Mouse (Mus musculus): Measurements from ENCODE around the gene Enah. TPM values are rescaled to one million over a fixed set of nuclear protein-coding genes. Genes with fewer than 3 reads are reported as not detected.
A peak's percentile ranks its signal among the peaks of the same experiment; 100 is the strongest.

Gene Enah
- polyA plus RNA-seq, 1 experiment from 2014 or later = 167 TPM

GRCm38 (mm10) chr1:182028231-182029210 lies 8.7 kb upstream of the Enah start:
- no peak for TF ChIP-seq CTCF (IDR thresholded peaks at IDR 0.05)
- in situ Hi-C loops (cut with MboI; ENCODE audit: low pct_unique_long_range_greater_than_20kb) = no loop called here
- POLR2A ChIA-PET = interaction anchor here (0.6 kb wide), 1 partner anchor 16 kb away, joined by 3 read pairs; no protein-coding TSS in a partner anchor
- CTCF ChIA-PET = interaction anchor here (0.8 kb wide), 1 partner anchor 26 kb away, joined by 3 read pairs; no protein-coding TSS in a partner anchor
- H3K27me3 ChIP-seq = no peaks in the 10 kb centered on the region
- no peak for ATAC-seq
- no peak for DNase-seq (ENCODE audit: low read depth, low spot score)

GRCm38 (mm10) chr1:182027426-182027979 lies 7.7 kb upstream of the Enah start:
- ATAC-seq (no peak), DNase-seq (ENCODE audit: low read depth, low spot score) (no peak)
- in situ Hi-C loops (cut with MboI; ENCODE audit: low pct_unique_long_range_greater_than_20kb) = no loop called here
- CTCF ChIA-PET = interaction anchor here (2.5 kb wide), 1 partner anchor 138 kb away, joined by 9 read pairs; no protein-coding TSS in a partner anchor
- no peak for TF ChIP-seq CTCF (IDR thresholded peaks at IDR 0.05)
- H3K27me3 ChIP-seq = no peaks in the 10 kb centered on the region
- POLR2A ChIA-PET = interaction anchor here (1.3 kb wide), 1 partner anchor 67 kb away, joined by 4 read pairs; no protein-coding TSS in a partner anchor

GRCm38 (mm10) chr1:182026821-182027220 lies 7.0 kb upstream of the Enah start:
- CTCF ChIA-PET = interaction anchor here (1.2 to 2.5 kb wide), 3 partner anchors 73 to 138 kb away, joined by 3 to 9 read pairs (median 4); no protein-coding TSS in a partner anchor
- POLR2A ChIA-PET = interaction anchor here (0.5 to 1.3 kb wide), 2 partner anchors 39 to 68 kb away, joined by 3 to 4 read pairs; no protein-coding TSS in a partner anchor
- no peak for TF ChIP-seq CTCF (IDR thresholded peaks at IDR 0.05)
- DNase-seq (ENCODE audit: low read depth, low spot score) = no peak
- in situ Hi-C loops (cut with MboI; ENCODE audit: low pct_unique_long_range_greater_than_20kb) = no loop called here
- H3K27me3 ChIP-seq = no peaks in the 10 kb centered on the region
- no peak for ATAC-seq

- ChIA-PET CTCF (interaction anchor here (0.9 to 2.5 kb wide), 4 partner anchors 73 to 137 kb away, joined by 3 to 9 read pairs (median 4); no protein-coding TSS in a partner anchor), POLR2A (interaction anchor here (0.6 to 0.9 kb wide), 2 partner anchors 18 to 66 kb away, joined by 3 read pairs; no protein-coding TSS in a partner anchor)
- no peak for TF ChIP-seq CTCF (IDR thresholded peaks at IDR 0.05)
- ATAC-seq (peak; percentile 81), DNase-seq (ENCODE audit: low read depth, low spot score) (no peak)
- no peaks in the 10 kb centered on the region for H3K27me3 ChIP-seq
- in situ Hi-C loops (cut with MboI; ENCODE audit: low pct_unique_long_range_greater_than_20kb) = no loop called here
These were observed 6.3 kb upstream of the Enah start for GRCm38 (mm10) chr1:182026120-182026519.

- in situ Hi-C loops (cut with MboI; ENCODE audit: low pct_unique_long_range_greater_than_20kb) = loop anchor here (5.0 kb wide), 2 partner anchors 71 to 96 kb away; no protein-coding TSS in a partner anchor
- no peak for DNase-seq (ENCODE audit: low read depth, low spot score)
- ATAC-seq = no peak
- TF ChIP-seq CTCF (IDR thresholded peaks at IDR 0.05) = no peak
- H3K27me3 ChIP-seq = no peaks in the 10 kb centered on the region
- CTCF ChIA-PET = interaction anchor here (1.2 to 1.6 kb wide), 7 partner anchors 9 to 94 kb away, joined by 3 to 7 read pairs (median 5); no protein-coding TSS in a partner anchor
- POLR2A ChIA-PET = interaction anchor here (0.5 to 1.3 kb wide), 4 partner anchors 8 to 88 kb away, joined by 3 to 5 read pairs (median 4); no protein-coding TSS in a partner anchor
These were observed 2.0 kb upstream of the Enah start for GRCm38 (mm10) chr1:182021691-182022299.

GRCm38 (mm10) chr1:182020831-182021460 lies 1.2 kb upstream of the Enah start:
- ChIA-PET CTCF (interaction anchor here (1.0 to 1.6 kb wide), 8 partner anchors 8 to 95 kb away, joined by 3 to 7 read pairs (median 4); no protein-coding TSS in a partner anchor), POLR2A (interaction anchor here (0.6 to 1.3 kb wide), 5 partner anchors 29 to 89 kb away, joined by 3 read pairs; no protein-coding TSS in a partner anchor)
- ATAC-seq = no peak

GRCm38 (mm10) chr1:182019266-182019925 lies 394 bp downstream of the Enah start:
- DNase-seq (ENCODE audit: low read depth, low spot score) (no peak), ATAC-seq (peak; percentile 40)
- in situ Hi-C loops (cut with MboI; ENCODE audit: low pct_unique_long_range_greater_than_20kb) = no loop called here
- H3K27me3 ChIP-seq = no peaks in the 10 kb centered on the region
- no peak for TF ChIP-seq CTCF (IDR thresholded peaks at IDR 0.05)
- ChIA-PET POLR2A (interaction anchor here (0.7 to 1.8 kb wide), 2 partner anchors 96 to 179 kb away, joined by 3 to 5 read pairs; no protein-coding TSS in a partner anchor), CTCF (no interaction called here)

More at GRCm38 (mm10) chr1:182020831-182021460, 1.2 kb upstream of the Enah start:
- in situ Hi-C loops (cut with MboI; ENCODE audit: low pct_unique_long_range_greater_than_20kb) = loop anchor here (5.0 kb wide), 2 partner anchors 71 to 96 kb away; no protein-coding TSS in a partner anchor
- DNase-seq (ENCODE audit: low read depth, low spot score) = no peak
- no peaks in the 10 kb centered on the region for H3K27me3 ChIP-seq
- TF ChIP-seq CTCF (IDR thresholded peaks at IDR 0.05) = no peak

GRCm38 (mm10) chr1:182018397-182019265 lies 1.2 kb downstream of the Enah start:
- CTCF ChIA-PET = interaction anchor here (0.8 to 1.5 kb wide), 4 partner anchors 76 to 130 kb away, joined by 3 to 10 read pairs (median 3); no protein-coding TSS in a partner anchor
- DNase-seq (ENCODE audit: low read depth, low spot score) (no peak), ATAC-seq (no peak)
- no peak for TF ChIP-seq CTCF (IDR thresholded peaks at IDR 0.05)
- POLR2A ChIA-PET = interaction anchor here (0.6 to 1.8 kb wide), 3 partner anchors 13 to 179 kb away, joined by 3 to 5 read pairs (median 4); no protein-coding TSS in a partner anchor
- no peaks in the 10 kb centered on the region for H3K27me3 ChIP-seq
- in situ Hi-C loops (cut with MboI; ENCODE audit: low pct_unique_long_range_greater_than_20kb) = no loop called here

Measured in Patski (cell line).